Mouse (Mus musculus) forebrain, embryonic 10.5 days (tissue): ENCODE data around the gene Llcfc1. TPM values are rescaled to one million over a fixed set of nuclear protein-coding genes. Genes with fewer than 3 reads are reported as not detected.

Experiments used
- DNase-seq: peaks from one replicate; pipeline ENCODE4 v3.0.0-alpha.2; 2017; ENCODE audit warnings: low spot score; ENCODE audit errors: extremely low spot score
- H3K27ac ChIP-seq: fragments of 300-500 bp; sonication (generic); 2 replicates; pipeline ENCODE4 v1.5.1; 2016; ENCODE audit warnings: mild to moderate bottlenecking
- H3K27me3 ChIP-seq: fragments of 300-500 bp; sonication (generic); 2 replicates; pipeline ENCODE4 v1.6.1; 2016; ENCODE audit warnings: mild to moderate bottlenecking; ENCODE audit not compliant: poor library complexity, severe bottlenecking
- H3K36me3 ChIP-seq: fragments of 300-500 bp; sonication (generic); replicated peaks from 2 replicates; pipeline ENCODE4 v1.6.1; 2016; ENCODE audit warnings: mild to moderate bottlenecking, moderate library complexity
- H3K4me1 ChIP-seq: fragments of 300-500 bp; sonication (generic); 2 replicates; pipeline ENCODE4 v1.6.1; 2016
- H3K4me3 ChIP-seq: fragments of 300-500 bp; sonication (generic); 2 replicates; pipeline ENCODE4 v1.5.1; 2016; ENCODE audit warnings: mild to moderate bottlenecking, moderate library complexity
- H3K9me3 ChIP-seq: fragments of 300-500 bp; sonication (generic); 2 replicates; pipeline ENCODE4 v1.6.1; 2016; ENCODE audit warnings: mild to moderate bottlenecking, moderate library complexity
- WGBS: fragments of 180-500 bp; shearing (Covaris S2); methylation state at CpG from one replicate; pipeline ENCODE4 v1.1.7; 2016; 5-methylcytosine and 5-hydroxymethylcytosine counted together
- polyA plus RNA-seq: library from polyadenylated mRNA; unstranded; fragments of >200 nt; fragmentation: Nextera tagmentation; extraction: Ambion mirVana; gene quantifications from 2 replicates; pipeline ENCODE4 v1.2.1, GENCODE M21; 2016

The Llcfc1 gene
- not detected in 2 replicates for polyA plus RNA-seq

DNA sequence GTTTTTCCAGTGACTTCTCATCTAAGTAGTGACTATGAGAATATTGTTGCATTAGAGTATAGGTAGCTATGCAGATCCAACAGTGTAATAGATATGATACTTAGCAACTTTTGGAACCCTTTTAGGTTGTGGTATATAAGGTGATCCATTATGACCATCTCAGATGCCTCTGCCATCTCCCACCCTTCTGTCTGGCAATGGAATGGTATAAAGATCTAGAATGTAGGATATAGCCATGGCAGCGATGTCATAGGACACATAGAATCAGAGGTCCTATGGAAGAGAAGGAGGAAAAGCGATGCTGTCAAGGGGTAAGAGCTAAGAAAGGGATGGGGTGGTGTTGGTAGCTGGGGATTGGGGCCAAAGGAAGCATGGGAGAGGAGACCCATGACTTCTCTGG, at the start of gene Llcfc1:
Gene Llcfc1 (plus strand): TSS at position 301 of the 400 bp plus-strand sequence.
- H3K4me1 ChIP-seq: no peaks in the 10 kb centered on the region
- H3K4me3 ChIP-seq: no peak within 1 kb of the TSS
- no peaks in the 10 kb centered on the region for H3K27me3 ChIP-seq
- no peaks in the 10 kb centered on the region for H3K36me3 ChIP-seq
- WGBS: 90% methylated on average over 2 of the region's 2 CpGs
- H3K9me3 ChIP-seq: no peaks in the 10 kb centered on the region
- no peak within 1 kb of the TSS for H3K27ac ChIP-seq
- DNase-seq: no peak

DNA sequence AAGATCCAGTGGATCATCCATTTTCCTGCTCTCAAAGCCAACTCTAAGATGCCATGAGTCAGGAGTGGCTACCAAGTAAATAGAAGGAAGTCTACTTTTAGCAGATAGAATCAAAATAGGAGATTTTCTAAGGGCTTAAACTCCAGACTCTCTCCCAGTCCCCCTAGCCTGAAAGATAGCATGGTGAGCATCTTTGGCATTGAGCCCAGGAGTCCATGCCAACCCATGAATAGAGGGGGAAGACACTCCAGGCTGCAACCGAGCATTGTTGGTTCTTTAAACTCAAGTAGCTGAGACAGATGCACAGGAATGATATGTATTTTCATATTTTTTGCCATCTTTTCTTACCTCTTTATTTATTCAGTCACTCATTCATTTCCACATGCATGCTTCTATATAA, 49.0 kb upstream of the Llcfc1 start:
- H3K4me3 ChIP-seq: no peak overlapping the region
- no peaks in the 10 kb centered on the region for H3K4me1 ChIP-seq
- no peaks in the 10 kb centered on the region for H3K9me3 ChIP-seq
- no peak for DNase-seq
- WGBS: 54% methylated on average over 1 of the region's 1 CpGs
- H3K27me3 ChIP-seq: no peaks in the 10 kb centered on the region
- H3K27ac ChIP-seq: no peak overlapping the region
- H3K36me3 ChIP-seq: no peaks in the 10 kb centered on the region

DNA sequence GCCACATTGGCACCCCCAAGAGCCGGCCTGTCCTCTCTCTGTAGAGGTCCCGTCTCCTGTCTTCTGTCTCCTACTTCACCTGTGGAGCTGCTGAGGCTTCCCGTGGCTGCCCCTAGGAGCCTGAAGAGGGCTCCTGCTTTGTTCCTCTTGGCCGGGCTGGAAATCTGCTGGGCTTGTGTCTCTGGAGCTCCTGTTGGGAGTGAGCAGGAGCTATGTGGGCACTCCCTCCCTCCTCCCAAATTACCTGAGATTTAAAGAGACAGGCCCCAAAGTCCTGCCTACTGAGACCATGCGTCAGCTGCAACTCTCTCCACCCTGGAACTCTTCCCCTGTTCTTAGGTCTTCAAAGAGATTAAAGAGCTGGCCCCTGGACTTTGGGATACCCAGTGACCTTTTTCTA, 48.1 kb upstream of the Llcfc1 start, which contains the start of gene Trpv6:
Gene Trpv6 (minus strand): TSS at position 228 of the 400 bp plus-strand sequence.
- no peak for DNase-seq
- H3K4me1 ChIP-seq: 0 out of 2 replicates have a peak, but pooled peaks cover 2% of the 10 kb centered on the region
- no peaks in the 10 kb centered on the region for H3K36me3 ChIP-seq
- no peaks in the 10 kb centered on the region for H3K9me3 ChIP-seq
- H3K4me3 ChIP-seq: no peak within 1 kb of the TSS
- H3K27me3 ChIP-seq: no peaks in the 10 kb centered on the region
- 19% methylated on average over 5 of the region's 5 CpGs for WGBS
- H3K27ac ChIP-seq: no peak within 1 kb of the TSS

DNA sequence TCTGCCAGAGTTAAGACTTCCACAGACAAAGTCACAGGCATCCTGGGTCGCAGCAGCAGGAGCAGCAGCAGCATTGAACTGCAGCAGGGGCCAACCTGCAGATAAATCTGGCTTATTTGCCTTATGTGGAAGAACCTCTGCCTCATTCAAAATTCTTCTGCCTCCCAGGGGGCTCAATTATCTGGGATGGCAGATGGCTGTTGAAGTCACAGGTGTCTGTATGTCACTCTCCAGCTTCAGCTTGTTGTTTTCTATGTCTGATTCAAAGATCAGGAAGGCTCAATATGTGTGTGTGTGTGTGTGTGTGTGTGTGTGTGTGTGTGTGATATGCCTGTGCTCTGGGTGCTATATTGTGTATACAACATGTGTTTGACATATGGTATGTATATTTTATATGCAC, 46.8 kb upstream of the Llcfc1 start:
- DNase-seq: no peak
- Histone ChIP-seq H3K27me3 (no peaks in the 10 kb centered on the region), H3K27ac (no peak overlapping the region), H3K36me3 (no peaks in the 10 kb centered on the region), H3K4me3 (no peak overlapping the region), H3K4me1 (0 out of 2 replicates have a peak, but pooled peaks cover 2% of the 10 kb centered on the region), H3K9me3 (no peaks in the 10 kb centered on the region)
- 33% methylated on average over 1 of the region's 1 CpGs for WGBS

DNA sequence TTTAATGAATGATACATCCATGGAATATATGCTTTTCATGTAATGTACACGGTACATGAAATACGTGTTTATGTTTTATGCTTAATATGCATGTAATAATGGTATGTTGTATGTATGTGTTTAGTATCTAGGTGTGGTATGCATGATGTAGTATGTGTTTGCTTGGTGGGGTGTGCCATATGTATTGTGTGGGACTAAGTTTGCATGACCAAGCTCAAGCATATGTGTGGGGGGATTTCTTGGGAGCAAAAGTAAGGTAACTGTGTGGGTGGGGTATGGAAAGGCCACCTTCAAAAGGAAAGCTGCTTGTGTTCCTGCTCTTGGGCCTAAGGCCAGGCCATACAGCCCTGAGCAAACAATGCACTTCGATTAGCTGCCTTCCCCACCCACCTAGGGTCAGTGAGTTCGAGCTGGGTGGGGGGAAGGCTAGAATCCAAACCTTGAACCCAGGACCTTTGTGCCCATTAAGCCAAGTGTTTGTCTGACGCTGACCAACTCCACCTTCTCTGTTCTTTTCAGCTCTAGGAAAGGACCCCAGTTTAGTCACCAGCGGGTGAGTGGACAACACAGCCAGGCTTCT, 46.2 kb upstream of the Llcfc1 start:
- no peaks in the 10 kb centered on the region for H3K36me3 ChIP-seq
- no peak overlapping the region for H3K27ac ChIP-seq
- no peaks in the 10 kb centered on the region for H3K9me3 ChIP-seq
- WGBS: 83% methylated on average over 6 of the region's 6 CpGs
- 0 out of 2 replicates have a peak, but pooled peaks cover 2% of the 10 kb centered on the region for H3K4me1 ChIP-seq
- H3K4me3 ChIP-seq: no peak overlapping the region
- DNase-seq: no peak
- H3K27me3 ChIP-seq: no peaks in the 10 kb centered on the region

DNA sequence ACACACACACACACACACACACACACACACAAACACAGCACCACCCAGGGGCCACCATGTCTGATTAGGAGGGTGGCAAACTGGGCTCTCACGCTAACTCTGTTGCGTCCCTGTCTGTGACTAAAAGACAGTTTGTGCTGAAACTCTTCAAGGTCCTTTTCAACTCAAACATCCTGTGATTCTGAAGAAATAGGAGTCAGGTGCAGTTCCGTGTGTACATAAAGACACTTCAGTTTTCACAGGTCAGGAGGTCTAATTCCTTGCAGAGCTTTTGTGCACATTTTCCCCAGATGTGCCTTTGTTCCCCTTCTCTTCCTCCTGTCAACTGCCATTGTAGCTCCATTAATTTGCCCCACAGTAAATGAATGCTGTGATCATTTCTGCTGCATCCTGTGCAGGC, 43.8 kb upstream of the Llcfc1 start:
- H3K4me1 ChIP-seq: 0 out of 2 replicates have a peak, but pooled peaks cover 2% of the 10 kb centered on the region
- H3K9me3 ChIP-seq: no peaks in the 10 kb centered on the region
- 65% methylated on average over 3 of the region's 3 CpGs for WGBS
- no peak overlapping the region for H3K27ac ChIP-seq
- no peak for DNase-seq
- no peaks in the 10 kb centered on the region for H3K36me3 ChIP-seq
- H3K27me3 ChIP-seq: no peaks in the 10 kb centered on the region
- no peak overlapping the region for H3K4me3 ChIP-seq

DNA sequence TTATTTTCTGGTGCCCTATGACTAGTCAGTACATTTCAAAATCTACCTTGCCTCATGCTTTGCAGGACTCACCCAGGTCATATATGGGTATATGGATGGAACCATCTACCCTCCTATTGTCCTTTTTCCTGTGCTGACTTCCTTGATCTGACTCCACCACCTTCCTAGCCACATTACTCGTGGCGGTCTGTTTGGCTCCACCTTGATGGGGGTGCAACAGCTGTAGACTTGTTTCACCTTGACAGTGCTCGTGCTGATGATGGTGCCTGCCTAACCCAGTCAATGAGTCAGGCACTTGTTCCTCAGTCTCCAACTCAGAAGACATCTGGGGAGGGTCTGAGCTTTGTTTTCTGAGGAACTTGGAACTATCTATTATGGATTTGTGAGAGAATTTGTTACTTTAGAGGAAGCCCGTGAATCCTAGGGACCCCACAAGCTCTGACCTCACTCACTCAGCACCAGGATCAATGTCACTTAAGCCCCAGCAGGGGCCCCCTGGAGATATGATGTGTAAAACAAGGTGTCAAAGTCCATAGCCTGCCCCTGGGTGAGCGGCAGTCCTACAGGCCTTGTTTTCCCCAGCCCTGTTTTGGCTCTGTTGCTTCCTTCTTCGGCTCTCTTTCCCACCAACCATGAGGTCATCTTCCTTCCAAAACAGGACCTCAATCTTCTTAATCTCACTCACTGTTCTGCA, 42.9 kb upstream of the Llcfc1 start:
- no peak for DNase-seq
- Histone ChIP-seq H3K27me3 (no peaks in the 10 kb centered on the region), H3K9me3 (no peaks in the 10 kb centered on the region), H3K36me3 (no peaks in the 10 kb centered on the region), H3K4me1 (0 out of 2 replicates have a peak, but pooled peaks cover 2% of the 10 kb centered on the region), H3K27ac (no peak overlapping the region), H3K4me3 (no peak overlapping the region)
- 82% methylated on average over 6 of the region's 6 CpGs for WGBS

DNA sequence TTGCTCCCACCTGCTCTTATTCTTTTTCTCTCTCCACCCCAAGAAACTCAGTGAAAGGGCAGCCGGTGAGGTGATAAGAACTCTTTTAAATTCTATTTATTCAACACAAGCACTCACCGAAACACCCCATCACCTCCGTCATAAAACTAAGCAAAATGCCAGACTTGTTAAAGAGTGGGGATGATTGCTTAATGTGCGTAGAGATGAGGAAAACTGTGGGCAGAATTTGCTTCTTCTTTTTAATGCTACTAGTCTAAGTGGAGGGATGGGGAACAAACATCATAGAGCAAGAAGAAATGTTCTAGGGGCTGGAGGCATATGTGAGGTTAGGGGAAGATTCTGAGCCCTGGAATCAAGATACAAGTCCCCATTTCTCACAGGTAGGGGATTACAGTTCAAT, 41.5 kb upstream of the Llcfc1 start:
- Histone ChIP-seq H3K36me3 (no peaks in the 10 kb centered on the region), H3K4me1 (0 out of 2 replicates have a peak, but pooled peaks cover 2% of the 10 kb centered on the region), H3K9me3 (no peaks in the 10 kb centered on the region), H3K27ac (no peak overlapping the region), H3K27me3 (no peaks in the 10 kb centered on the region), H3K4me3 (no peak overlapping the region)
- 86% methylated on average over 4 of the region's 4 CpGs for WGBS
- no peak for DNase-seq

DNA sequence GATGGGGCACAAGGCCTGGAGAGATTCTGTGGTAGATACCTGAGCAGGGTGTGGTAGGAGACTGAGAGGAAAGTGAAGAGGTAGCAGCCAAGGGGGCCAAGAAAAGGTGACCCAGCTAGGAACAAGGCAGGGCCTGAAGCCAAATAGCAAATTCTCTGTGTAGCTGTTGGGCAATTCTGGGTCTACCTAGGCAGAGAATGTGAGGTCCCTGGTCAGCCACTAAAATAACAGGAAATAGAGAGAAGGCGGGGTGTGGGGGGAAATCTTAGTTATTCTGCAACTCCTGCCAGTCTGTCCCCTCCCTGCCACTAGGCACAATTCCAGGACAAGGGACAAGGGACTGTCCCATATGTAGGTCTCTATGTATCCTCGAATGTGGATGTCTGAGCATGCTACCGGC, 41.0 kb upstream of the Llcfc1 start:
- no peaks in the 10 kb centered on the region for H3K27me3 ChIP-seq
- H3K4me3 ChIP-seq: no peak overlapping the region
- 86% methylated on average over 3 of the region's 3 CpGs for WGBS
- 0 out of 2 replicates have a peak, but pooled peaks cover 2% of the 10 kb centered on the region for H3K4me1 ChIP-seq
- no peak for DNase-seq
- H3K27ac ChIP-seq: no peak overlapping the region
- H3K9me3 ChIP-seq: no peaks in the 10 kb centered on the region
- no peaks in the 10 kb centered on the region for H3K36me3 ChIP-seq

DNA sequence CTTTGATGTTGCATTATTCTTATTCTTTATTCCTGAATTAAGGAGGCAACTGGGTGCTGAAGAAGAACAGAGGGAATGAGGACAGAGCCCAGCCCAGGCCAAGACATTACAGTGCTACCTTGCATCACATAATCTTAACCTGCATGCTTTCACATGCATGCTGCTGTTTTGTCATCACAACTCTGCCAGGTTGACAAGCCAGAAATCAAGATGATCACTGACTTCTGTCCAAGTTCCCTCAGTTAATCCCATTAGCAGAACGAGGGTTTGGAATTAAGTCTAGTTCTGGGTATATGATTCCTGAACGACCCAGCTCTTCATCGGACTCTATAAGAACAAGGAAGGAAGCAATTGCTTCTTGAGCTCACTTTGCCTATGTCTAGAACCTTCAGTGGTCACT, 38.0 kb upstream of the Llcfc1 start:
- no peak for DNase-seq
- no peaks in the 10 kb centered on the region for H3K27me3 ChIP-seq
- WGBS: 81% methylated on average over 3 of the region's 3 CpGs

DNA sequence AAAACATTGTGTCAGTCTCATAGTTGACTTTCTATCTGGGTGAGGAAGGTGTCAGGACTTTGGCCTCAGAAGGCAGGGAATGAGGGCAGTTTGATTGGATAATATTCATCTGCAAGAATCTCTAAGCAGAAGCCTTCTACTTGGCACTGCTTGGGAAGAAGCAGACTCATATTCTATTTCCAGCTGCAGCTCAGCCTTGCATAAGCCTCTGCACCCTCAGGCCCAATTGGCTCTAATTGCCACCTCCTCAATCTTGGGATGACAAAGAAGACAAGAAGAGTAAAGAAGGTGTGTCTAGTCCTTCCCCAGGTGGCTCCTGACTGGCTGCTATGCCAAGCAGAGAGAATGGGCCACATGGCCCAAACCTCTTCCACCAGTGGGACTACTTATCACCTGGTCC, 37.6 kb upstream of the Llcfc1 start:
- H3K4me3 ChIP-seq: no peak overlapping the region
- H3K9me3 ChIP-seq: no peaks in the 10 kb centered on the region
- no peak overlapping the region for H3K27ac ChIP-seq
- H3K4me1 ChIP-seq: no peaks in the 10 kb centered on the region
- H3K27me3 ChIP-seq: no peaks in the 10 kb centered on the region
- DNase-seq: no peak
- no peaks in the 10 kb centered on the region for H3K36me3 ChIP-seq

More for the DNA sequence above, 38.0 kb upstream of the Llcfc1 start:
- H3K4me1 ChIP-seq: no peaks in the 10 kb centered on the region
- H3K27ac ChIP-seq: no peak overlapping the region
- H3K4me3 ChIP-seq: no peak overlapping the region
- no peaks in the 10 kb centered on the region for H3K36me3 ChIP-seq
- no peaks in the 10 kb centered on the region for H3K9me3 ChIP-seq

DNA sequence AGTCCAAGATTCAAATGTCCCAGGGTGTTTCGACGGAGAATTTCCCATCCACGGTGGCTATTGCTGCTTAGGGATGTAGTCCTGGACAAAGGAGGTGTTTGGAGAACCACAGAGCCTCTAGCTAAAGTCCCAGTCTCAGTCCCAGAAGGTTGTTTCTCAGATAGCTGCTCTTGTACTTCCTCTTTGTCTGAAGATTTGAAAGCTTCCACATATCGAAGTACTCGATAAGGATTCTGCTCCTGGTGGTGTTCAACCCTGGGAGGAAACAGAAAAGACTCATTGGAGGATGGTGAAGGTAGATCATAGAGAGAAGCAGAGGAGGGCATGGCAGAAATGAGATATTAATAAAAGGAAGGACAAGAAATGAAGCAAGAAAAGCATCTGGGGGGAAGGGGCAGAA, 31.1 kb upstream of the Llcfc1 start:
- H3K36me3 ChIP-seq: no peaks in the 10 kb centered on the region
- no peak for DNase-seq
- H3K27me3 ChIP-seq: no peaks in the 10 kb centered on the region
- no peaks in the 10 kb centered on the region for H3K9me3 ChIP-seq
- no peak overlapping the region for H3K4me3 ChIP-seq
- 91% methylated on average over 5 of the region's 5 CpGs for WGBS
- no peak overlapping the region for H3K27ac ChIP-seq
- no peaks in the 10 kb centered on the region for H3K4me1 ChIP-seq

DNA sequence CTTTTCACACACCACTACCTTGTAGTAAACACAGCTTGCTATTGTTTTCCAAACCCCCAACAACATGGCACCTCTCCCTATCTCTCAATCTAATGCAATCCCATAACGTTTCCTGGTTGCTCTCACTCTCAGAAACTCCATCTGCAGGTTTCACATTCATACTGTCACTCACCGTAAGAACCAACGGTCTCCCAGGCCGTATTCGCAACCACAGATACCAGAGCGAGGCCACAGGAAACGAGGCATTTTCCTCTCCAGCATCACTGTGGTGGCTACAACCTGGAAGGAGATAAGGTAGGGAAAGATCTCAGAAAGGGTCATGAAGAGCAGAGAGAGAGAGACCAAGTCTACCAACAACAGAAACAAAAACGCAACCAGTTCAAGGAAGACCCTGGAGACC, 29.6 kb upstream of the Llcfc1 start:
- Histone ChIP-seq H3K4me3 (no peak overlapping the region), H3K36me3 (no peaks in the 10 kb centered on the region), H3K27ac (no peak overlapping the region), H3K9me3 (no peaks in the 10 kb centered on the region), H3K27me3 (no peaks in the 10 kb centered on the region), H3K4me1 (no peaks in the 10 kb centered on the region)
- WGBS: 82% methylated on average over 8 of the region's 8 CpGs
- DNase-seq: no peak
